Mouse (Mus musculus) MEL (cell line): Measurements from ENCODE around the gene Afdn.
"Not testable (repeated sequence)": the region's sequence is repeated elsewhere in the genome, so short reads cannot be mapped to it uniquely, and the experiment has no call there.

Experiments
- CTCF ChIP-seq, 3 experiments: IDR thresholded peaks in 2 of 3; conservative IDR thresholded peaks in 1 of 3; 2 replicates each; pipeline ENCODE4 v1.5.1; 2011 to 2012; ENCODE audit warnings: low read length in 3 of 3, low read depth in 2 of 3, mild to moderate bottlenecking in 2 of 3, improper control_type of control experiment in 1 of 3, inconsistent platforms in 1 of 3, mixed read lengths in 1 of 3, moderate library complexity in 1 of 3; ENCODE audit not compliant: control insufficient read depth in 1 of 3, insufficient read depth in 1 of 3, poor library complexity in 1 of 3, severe bottlenecking in 1 of 3
- EP300 ChIP-seq, 2 experiments: IDR thresholded peaks; 2 replicates each; pipeline ENCODE4 v1.6.1; 2011; ENCODE audit warnings: improper control_type of control experiment in 2 of 2, low read length in 2 of 2, low read depth in 1 of 2, mild to moderate bottlenecking in 1 of 2
- MEF2A ChIP-seq: IDR thresholded peaks from 2 replicates; pipeline ENCODE4 v1.6.1; 2014; ENCODE audit warnings: low read depth, mild to moderate bottlenecking, inconsistent platforms, low read length, improper control_type of control experiment; ENCODE audit not compliant: poor library complexity, insufficient replicate concordance, severe bottlenecking; ENCODE audit errors: extremely low read depth
- MXI1 ChIP-seq: IDR thresholded peaks from 2 replicates; pipeline ENCODE4 v1.6.1; 2011; ENCODE audit warnings: mild to moderate bottlenecking, low read depth, low read length, improper control_type of control experiment
- MYB ChIP-seq: IDR thresholded peaks from 2 replicates; pipeline ENCODE4 v1.6.1; 2011; ENCODE audit warnings: mild to moderate bottlenecking, low read depth, low read length, improper control_type of control experiment
- POLR2A ChIP-seq, 2 experiments: IDR thresholded peaks; 2 replicates each; pipeline ENCODE4 v1.6.1; 2011 to 2012; ENCODE audit warnings: low read length in 2 of 2, mild to moderate bottlenecking in 2 of 2, control low read depth in 1 of 2, improper control_type of control experiment in 1 of 2, low read depth in 1 of 2, moderate library complexity in 1 of 2; ENCODE audit not compliant: control insufficient read depth in 1 of 2, insufficient read depth in 1 of 2, poor library complexity in 1 of 2
- POLR2AphosphoS2 ChIP-seq: IDR thresholded peaks from 2 replicates; pipeline ENCODE4 v1.6.1; 2011; ENCODE audit warnings: low read length, improper control_type of control experiment
- POLR2AphosphoS5 ChIP-seq: IDR thresholded peaks from 2 replicates; pipeline ENCODE4 v1.6.1; 2012; ENCODE audit warnings: low read depth, borderline replicate concordance, mild to moderate bottlenecking, inconsistent platforms, low read length, moderate library complexity, mixed read lengths
- SMC3 ChIP-seq: IDR thresholded peaks from 2 replicates; pipeline ENCODE4 v1.6.1; 2011; ENCODE audit warnings: low read depth, low read length, improper control_type of control experiment
- TBP ChIP-seq: IDR thresholded peaks from 2 replicates; pipeline ENCODE4 v1.8.0; 2011; ENCODE audit warnings: low read depth, low read length, improper control_type of control experiment
- TCF12 ChIP-seq: IDR thresholded peaks from 2 replicates; pipeline ENCODE4 v1.6.1; 2014; ENCODE audit warnings: low read depth, mild to moderate bottlenecking, inconsistent platforms, low read length, improper control_type of control experiment, moderate library complexity
- USF1 ChIP-seq: IDR thresholded peaks from 2 replicates; pipeline ENCODE4 v1.6.1; 2014; ENCODE audit warnings: low read depth, mild to moderate bottlenecking, inconsistent platforms, low read length, improper control_type of control experiment, moderate library complexity
- ZKSCAN1 ChIP-seq: IDR thresholded peaks from 2 replicates; pipeline ENCODE4 v1.6.1; 2012; ENCODE audit warnings: low read depth, mild to moderate bottlenecking, inconsistent platforms, low read length, improper control_type of control experiment, moderate library complexity
- ZNF384 ChIP-seq: IDR thresholded peaks from 2 replicates; pipeline ENCODE4 v1.6.1; 2012; ENCODE audit warnings: low read depth, mild to moderate bottlenecking, inconsistent platforms, low read length, improper control_type of control experiment

DNA sequence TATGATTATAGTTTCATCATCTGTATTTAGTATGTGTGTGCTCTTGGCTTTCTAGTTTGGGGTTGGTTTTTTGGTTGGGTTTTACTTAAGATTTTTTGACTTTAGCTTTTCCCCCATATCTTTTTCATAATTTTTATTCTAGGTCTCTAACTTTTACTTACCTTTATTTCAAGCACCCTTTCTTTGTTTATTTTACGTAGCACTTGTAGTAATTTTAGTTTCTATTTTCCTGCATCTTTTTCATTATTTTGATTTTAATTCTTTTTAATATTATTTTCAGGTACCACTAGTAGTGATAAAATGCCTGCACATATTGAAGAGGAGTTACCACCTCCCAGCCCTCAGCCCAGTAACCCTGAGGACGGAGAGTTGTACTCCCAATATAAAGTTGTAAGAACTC, 187.7 kb downstream of the Afdn start, which contains the start of gene Gm7168:
- TF ChIP-seq POLR2AphosphoS5; CTCF (IDR thresholded peaks at IDR 0.05 in 2 of 3, conservative IDR thresholded peaks at IDR 0.05 in 1 of 3; ENCODE audit: control insufficient read depth in 1 of 3, insufficient read depth in 1 of 3, low read depth in 2 of 3, low read length in 3 of 3, poor library complexity in 1 of 3, severe bottlenecking in 1 of 3); TBP; ZNF384; TCF12; POLR2AphosphoS2; POLR2A (IDR thresholded peaks at IDR 0.05; ENCODE audit: control insufficient read depth in 1 of 2, insufficient read depth in 1 of 2, low read depth in 1 of 2, low read length in 2 of 2, poor library complexity in 1 of 2); MYB; USF1; EP300 (IDR thresholded peaks at IDR 0.05; ENCODE audit: low read depth in 1 of 2, low read length in 2 of 2); SMC3; MEF2A; ZKSCAN1; MXI1: not testable (repeated sequence)
